Mouse (Mus musculus): ENCODE measurements at regions not wholly inside any gene's neighbourhood (a gene's known extent, or its start where the extent isn't known, plus 50 kb on each side); places are given as distances from the start of the nearest gene placed in this dataset.

DNA sequence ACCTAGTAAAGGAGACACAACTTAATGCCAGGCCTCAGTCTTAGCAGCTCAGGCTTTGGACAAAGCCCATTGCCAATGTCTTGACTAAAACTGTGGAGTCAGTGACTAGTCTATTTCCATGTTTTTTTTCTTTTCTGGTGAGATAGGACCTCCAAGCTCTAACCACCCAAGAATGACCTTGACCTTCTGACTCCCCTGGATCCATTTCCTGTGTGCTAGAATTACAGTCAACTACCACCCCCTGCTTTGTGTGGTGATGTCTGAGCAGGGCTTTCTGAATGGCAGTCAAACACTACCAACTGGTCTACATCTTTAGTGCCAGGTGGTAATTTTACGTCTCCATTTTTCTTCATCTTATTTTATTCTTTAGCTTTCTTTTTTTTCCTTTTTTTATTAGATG, 51.3 kb upstream of the Rnf138rt1 start:
- DNase-seq (ENCODE audit: low spot score in 2 of 2), result no peak

DNA sequence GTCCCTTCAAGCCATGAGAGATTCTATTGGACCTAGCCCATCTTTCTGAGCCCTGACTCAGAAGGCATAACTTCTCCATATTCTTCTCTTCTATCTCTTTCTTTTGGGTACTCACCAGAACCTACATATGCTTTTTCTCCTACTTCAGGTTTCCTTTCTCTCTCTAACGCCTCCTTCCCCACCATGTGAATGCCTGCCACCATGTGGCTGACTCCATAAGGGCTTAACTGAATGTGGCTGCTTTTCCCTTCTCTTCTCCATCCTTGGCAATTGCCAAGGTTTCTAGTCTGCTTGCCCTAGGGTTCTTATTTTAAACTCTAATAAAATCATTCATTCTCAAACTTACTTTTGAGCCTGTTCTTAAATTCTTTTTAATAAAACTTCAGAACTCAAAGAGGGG, 53.7 kb upstream of the Rnf138rt1 start:
- DNase-seq (ENCODE audit: low spot score in 2 of 2), result peak in 1 of 2 experiments; percentile 4

DNA sequence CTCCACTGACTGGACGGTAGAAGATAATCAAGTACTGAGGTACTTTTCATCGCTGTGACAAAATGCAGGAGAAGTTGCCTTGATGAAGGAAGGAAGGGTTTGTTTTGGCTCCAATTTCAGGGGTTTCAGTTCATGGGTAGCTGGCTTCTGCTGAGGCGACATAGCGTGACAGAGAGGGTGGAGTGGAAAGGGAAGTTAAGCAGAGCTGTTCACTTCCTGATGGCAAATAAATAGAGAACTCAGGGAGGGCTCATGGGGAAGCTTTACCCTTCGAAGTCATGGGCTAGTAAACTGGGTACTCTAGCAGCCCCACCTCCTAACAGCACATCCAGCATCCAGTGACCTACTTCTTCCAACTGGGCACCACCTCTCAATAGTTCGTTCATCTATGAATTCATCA, 61.2 kb upstream of the Rnf138rt1 start:
- DNase-seq (ENCODE audit: low spot score in 2 of 2), result no peak

DNA sequence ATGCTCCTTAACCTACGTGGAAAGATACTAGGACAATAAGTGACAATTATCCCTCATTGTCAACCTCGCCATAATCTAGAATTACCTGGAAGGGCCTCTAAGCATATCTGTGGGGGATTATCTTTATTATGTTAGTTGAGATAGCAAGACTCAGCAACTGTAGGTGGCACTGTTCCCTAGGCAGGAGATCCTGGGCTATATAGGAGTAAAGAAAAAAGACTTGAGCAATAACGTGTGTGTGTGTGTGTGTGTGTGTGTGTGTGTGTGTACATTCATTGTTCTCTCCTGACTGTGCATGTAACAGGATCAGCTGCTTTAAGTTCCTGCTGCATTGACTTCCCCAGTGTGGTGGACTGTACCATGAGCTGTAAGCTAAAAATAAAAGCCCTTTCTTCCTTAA, 66.3 kb upstream of the Rnf138rt1 start:
- DNase-seq (ENCODE audit: low spot score in 2 of 2), result no peak

DNA sequence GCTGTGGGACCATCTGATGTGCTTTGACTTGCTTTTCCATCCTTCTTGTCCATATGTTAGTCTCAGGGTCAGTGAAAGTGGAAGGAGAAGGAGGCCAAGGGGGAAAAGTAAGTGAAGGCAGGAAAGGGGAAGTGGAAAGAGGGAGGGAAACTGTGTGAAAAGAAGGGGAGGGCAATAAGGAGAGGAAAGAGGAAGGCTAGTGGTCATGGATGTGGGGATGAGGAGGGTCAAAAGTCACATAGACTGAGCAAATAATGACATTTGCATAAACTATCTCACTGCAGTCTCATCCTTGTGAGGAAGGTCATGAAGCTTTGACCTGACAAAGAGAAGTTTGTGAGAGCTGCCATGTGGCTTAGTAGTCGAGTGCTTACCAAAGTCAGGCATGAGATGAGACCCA, 63.4 kb upstream of the Ap1s2 start:
- DNase-seq (ENCODE audit: low spot score in 2 of 2), result no peak

DNA sequence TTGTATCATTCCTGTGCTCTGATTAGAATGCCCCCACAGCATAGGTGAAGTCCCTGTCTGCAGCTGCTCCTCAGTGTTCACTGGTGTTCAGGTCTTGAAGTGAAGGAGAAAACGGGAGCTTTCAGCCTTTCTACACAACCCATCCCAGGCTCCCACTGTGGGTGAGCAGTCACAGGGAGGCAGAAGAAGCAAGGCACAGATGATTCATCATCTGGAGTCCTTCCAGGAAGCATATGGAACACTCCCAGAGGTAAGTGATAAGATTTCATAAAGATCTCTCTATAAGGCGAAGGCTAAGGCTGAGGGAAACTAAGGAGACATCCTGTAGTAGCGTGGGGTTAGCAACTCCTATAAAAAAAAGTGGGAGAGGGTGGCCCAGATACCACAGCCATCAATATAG, 61.9 kb upstream of the Ap1s2 start:
- DNase-seq (ENCODE audit: low spot score in 2 of 2), result peak; percentile 5 to 24

DNA sequence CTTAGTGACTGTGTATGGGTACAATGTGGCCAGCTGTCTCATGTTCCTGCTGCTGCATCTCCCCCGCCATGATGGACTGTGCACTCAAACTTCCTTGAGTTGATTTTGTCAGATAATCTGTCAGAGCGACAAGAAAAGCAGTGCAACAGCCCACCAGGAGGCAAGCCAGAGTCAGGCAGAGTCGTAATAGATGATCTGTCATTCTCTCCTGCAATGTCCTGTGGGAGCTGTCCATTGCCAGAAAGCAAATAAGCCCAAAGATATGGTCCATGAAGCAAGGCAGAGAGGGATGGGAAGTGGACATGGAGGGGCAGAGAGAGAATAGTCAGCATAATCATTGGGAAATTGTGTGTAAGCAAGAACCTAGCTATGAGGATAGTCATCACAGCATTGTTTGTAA, 61.2 kb upstream of the Ap1s2 start:
- no peak for DNase-seq (ENCODE audit: low spot score in 2 of 2)

DNA sequence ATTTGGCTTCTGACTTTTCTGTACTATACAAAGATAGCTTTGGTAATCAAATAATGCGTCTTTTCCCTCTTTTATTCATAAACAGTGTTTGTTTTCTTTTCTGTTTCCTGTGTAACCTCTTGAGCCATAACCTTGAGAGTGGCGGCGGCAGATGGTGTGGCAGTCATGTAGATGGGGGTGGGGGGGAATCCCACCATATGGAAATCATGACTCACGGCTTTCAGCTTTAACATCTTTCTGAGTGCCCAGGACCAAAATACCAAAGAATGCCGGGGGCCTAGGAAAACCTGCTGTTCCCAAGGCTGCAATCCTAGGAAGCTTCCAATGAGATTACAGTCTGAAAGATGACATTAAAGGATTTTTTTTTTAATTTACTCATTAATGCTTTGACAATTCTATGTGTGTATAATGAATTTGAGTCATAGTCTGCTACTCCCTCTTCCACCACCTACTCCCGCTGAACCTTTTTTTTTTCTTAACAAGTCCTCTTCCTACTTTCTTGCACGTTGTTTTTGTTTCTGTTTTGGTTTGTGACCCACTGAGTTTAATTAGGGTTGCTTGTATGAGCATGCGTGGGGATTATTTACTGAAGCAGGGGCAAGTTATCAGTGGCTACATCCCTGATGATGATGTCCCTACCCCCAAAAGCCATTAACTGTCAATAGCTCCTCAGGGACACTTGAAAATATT, 60.2 kb upstream of the Ap1s2 start:
- peak; percentile 27 to 29 for DNase-seq (ENCODE audit: low spot score in 2 of 2)

DNA sequence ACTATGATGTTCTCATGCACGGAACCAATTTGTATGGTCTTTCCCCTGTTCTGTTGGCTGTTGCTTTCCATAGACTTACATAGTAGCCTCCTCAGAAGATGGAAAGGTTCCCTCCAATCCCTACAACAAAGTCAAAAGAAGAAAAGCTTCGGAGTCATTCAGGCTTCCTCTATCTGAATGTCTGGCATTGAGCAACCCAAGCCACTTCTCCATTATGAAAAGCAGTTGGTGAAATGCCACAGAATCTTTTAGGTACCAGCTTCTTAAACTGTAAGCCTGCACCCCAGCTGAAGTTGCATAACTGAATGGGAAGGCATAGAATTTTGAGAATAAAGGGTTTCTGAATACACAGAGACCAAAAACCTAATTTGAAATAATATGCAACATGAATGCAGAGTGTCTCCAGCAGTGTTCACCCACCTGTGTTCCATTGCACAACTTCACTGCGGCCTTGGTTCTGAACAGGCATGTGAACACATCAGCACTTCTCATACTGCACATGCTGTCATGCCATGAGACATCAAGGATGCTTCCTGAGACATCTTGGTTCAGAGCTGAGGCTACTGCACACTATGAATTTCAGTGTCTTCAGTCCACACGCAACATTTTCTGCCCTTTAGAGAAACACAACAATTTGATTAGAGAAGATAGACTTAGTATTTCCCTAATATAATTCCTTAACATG, 57.8 kb upstream of the Ap1s2 start:
- DNase-seq (ENCODE audit: low spot score in 2 of 2), result no peak

DNA sequence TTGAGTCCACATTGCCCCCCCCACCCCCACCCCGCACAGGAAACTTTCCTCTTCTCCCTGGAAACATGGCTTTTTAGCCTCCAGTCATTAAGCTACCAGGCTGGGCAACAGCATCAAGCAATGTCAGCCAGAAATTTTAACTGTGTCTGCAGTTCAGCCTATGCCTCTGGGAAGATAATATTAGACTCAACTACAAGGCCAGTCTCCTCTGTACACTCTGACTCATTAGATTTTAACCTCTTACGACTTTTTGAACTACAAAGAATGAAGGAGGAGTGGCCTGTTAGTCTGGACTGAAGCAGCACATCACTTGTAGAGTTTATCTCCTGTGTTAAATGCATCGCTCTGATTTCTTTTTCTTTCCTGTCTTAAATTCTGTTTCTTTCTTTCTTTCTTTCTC, 50.3 kb upstream of the Ap1s2 start:
- DNase-seq (ENCODE audit: low spot score in 2 of 2), result no peak

Data from right cerebral cortex, adult 2 months (tissue).